In the genomic region with DNA sequence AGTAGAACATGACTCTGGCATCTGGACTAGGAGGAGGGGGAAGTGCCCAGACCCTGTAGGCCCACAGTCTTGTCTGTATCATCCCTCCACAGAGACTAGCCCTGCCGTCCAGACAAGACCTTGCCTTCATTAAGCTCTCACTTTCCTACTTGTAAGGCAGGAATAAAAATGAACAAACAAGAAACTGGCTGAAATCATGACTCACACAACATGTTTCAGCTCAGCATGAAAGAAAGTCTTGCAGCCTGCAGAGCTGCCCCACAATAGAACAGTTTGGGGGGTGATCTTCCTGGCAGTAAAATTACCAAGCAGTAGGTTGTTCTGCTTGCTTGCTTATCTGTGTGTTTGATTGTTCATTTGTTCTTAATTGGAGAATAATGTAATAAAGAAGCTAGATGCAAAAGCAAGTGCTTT, we compare ENCODE assay signal across 16 mouse cellular contexts.
DNase-seq lines count a peak whose midpoint lies in the region; ATAC-seq and TF ChIP-seq lines count a peak whose summit lies in the region.
"Had no signal": no experiment of that assay in that cellular context is flagged by ENCODE, and none has a peak within 500 bp of the region (broad histone marks: within the 10 kb centered on the region; RNA-seq: fewer than 3 reads in every experiment).

No protein-coding gene starts in this region.

- H3K9me3 ChIP-seq in neural tube, embryonic 15.5 days (replicated peaks): no peaks in the 10 kb centered on the region
- no peaks in the 10 kb centered on the region for H3K9me3 ChIP-seq in hindbrain, embryonic 13.5 days
- H3K9me3 ChIP-seq in midbrain, postnatal 0 days (ENCODE audit: low read length): no peaks in the 10 kb centered on the region
- H3K9me3 ChIP-seq: liver, embryonic 15.5 days; megakaryocyte, embryonic 14.5 days had no signal

- WGBS in neural tube, embryonic 15.5 days: 47% methylated on average over 1 of the region's 1 CpGs
- 60% methylated on average over 1 of the region's 1 CpGs for WGBS in hindbrain, embryonic 13.5 days
- 67% methylated on average over 1 of the region's 1 CpGs for WGBS in midbrain, postnatal 0 days

- H3K4me2 ChIP-seq in neural tube, embryonic 15.5 days: no peak overlapping the region
- no peak overlapping the region for H3K4me2 ChIP-seq in hindbrain, embryonic 13.5 days
- H3K4me2 ChIP-seq in midbrain, postnatal 0 days (ENCODE audit: low read depth, low read length, poor library complexity, severe bottlenecking): no peak overlapping the region
- H3K4me2 ChIP-seq: heart, embryonic 11.5 days; liver, embryonic 15.5 days had no signal

- DNase-seq in cerebellum, adult 8-10 months: peak; percentile 7
- DNase-seq in cerebellum, postnatal 25 days: no peak
- DNase-seq in left cerebral cortex, adult 18-20 months (ENCODE audit: low spot score in 2 of 2): peak; percentile 39 to 53
- DNase-seq in left cerebral cortex, postnatal 10 days (ENCODE audit: extremely low spot score in 1 of 2, low spot score in 2 of 2): no peak
- no peak for DNase-seq in midbrain, postnatal 0 days (ENCODE audit: low spot score)
- DNase-seq: heart, postnatal 4 days; lung, postnatal 10 days; thymus, adult 18-20 months had no signal

- TF ChIP-seq POLR2A in cortical plate, adult 2 months (IDR thresholded peaks at IDR 0.05; ENCODE audit: extremely low read depth, insufficient read depth, low read length): no peak

- H3K27ac ChIP-seq in cortical plate, adult 2 months (ENCODE audit: insufficient read depth, low read length): 0 out of 2 replicates have a peak overlapping the region, but pooled peaks have one; percentile 32
- peak overlapping the region; percentile 47; the same call in 1 of the 2 replicates for H3K27ac ChIP-seq in neural tube, embryonic 15.5 days (replicated peaks)
- H3K27ac ChIP-seq in hindbrain, embryonic 13.5 days: no peak overlapping the region
- H3K27ac ChIP-seq in midbrain, postnatal 0 days (ENCODE audit: low read depth, low read length): no peak overlapping the region
- H3K27ac ChIP-seq: liver, embryonic 15.5 days had no signal

- no peak for ATAC-seq in neural tube, embryonic 15.5 days (ENCODE audit: low FRiP score)
- ATAC-seq in hindbrain, embryonic 13.5 days (ENCODE audit: low FRiP score): no peak
- ATAC-seq in midbrain, postnatal 0 days (ENCODE audit: low FRiP score): no peak
- ATAC-seq: forebrain, embryonic 14.5 days; inflammation-experienced regulatory T-cells, adult 6 months had no signal

- H3K4me3 ChIP-seq in cortical plate, adult 2 months (ENCODE audit: insufficient read depth, low read length): no peak overlapping the region
- H3K4me3 ChIP-seq in neural tube, embryonic 15.5 days (replicated peaks): no peak overlapping the region
- H3K4me3 ChIP-seq in hindbrain, embryonic 13.5 days: no peak overlapping the region
- no peak overlapping the region for H3K4me3 ChIP-seq in midbrain, postnatal 0 days (ENCODE audit: low read depth, low read length)
- H3K4me3 ChIP-seq: liver, embryonic 15.5 days; megakaryocyte, embryonic 14.5 days had no signal

- H3K27me3 ChIP-seq in neural tube, embryonic 15.5 days (replicated peaks): no peaks in the 10 kb centered on the region
- H3K27me3 ChIP-seq in hindbrain, embryonic 13.5 days: peaks cover 47% of the 10 kb centered on the region
- peaks cover 1% of the 10 kb centered on the region; the same call in 1 of the 2 replicates for H3K27me3 ChIP-seq in midbrain, postnatal 0 days (ENCODE audit: insufficient read depth, low read length)
- H3K27me3 ChIP-seq: liver, embryonic 15.5 days; megakaryocyte, embryonic 14.5 days had no signal

- H3K9ac ChIP-seq in neural tube, embryonic 15.5 days (replicated peaks): no peak overlapping the region
- no peak overlapping the region for H3K9ac ChIP-seq in hindbrain, embryonic 13.5 days
- H3K9ac ChIP-seq in midbrain, postnatal 0 days (replicated peaks; ENCODE audit: low read length, poor library complexity, severe bottlenecking): no peak overlapping the region
- H3K9ac ChIP-seq: liver, embryonic 15.5 days had no signal

- TF ChIP-seq CTCF in cortical plate, adult 2 months (IDR thresholded peaks at IDR 0.05; ENCODE audit: extremely low read depth, insufficient read depth, low read length): no peak
- TF ChIP-seq CTCF in midbrain, postnatal 0 days (IDR thresholded peaks at IDR 0.05): no peak

- intact Hi-C loops in left cerebral cortex, postnatal 10 days (cut with DNase I): no loop called here

- H3K36me3 ChIP-seq in neural tube, embryonic 15.5 days: no peaks in the 10 kb centered on the region
- H3K36me3 ChIP-seq in hindbrain, embryonic 13.5 days: peaks cover 7% of the 10 kb centered on the region
- peaks cover 4% of the 10 kb centered on the region; the same call in 1 of the 2 replicates for H3K36me3 ChIP-seq in midbrain, postnatal 0 days (ENCODE audit: insufficient read depth, low read length)
- H3K36me3 ChIP-seq: liver, embryonic 15.5 days had no signal

- H3K4me1 ChIP-seq in cortical plate, adult 2 months (ENCODE audit: control insufficient read depth, insufficient read depth, low read length): peaks cover 12% of the 10 kb centered on the region
- no peaks in the 10 kb centered on the region; the same call in none of the 2 replicates for H3K4me1 ChIP-seq in neural tube, embryonic 15.5 days
- H3K4me1 ChIP-seq in hindbrain, embryonic 13.5 days (replicated peaks): peaks cover 12% of the 10 kb centered on the region; the same call in 1 of the 2 replicates
- no peaks in the 10 kb centered on the region for H3K4me1 ChIP-seq in midbrain, postnatal 0 days (ENCODE audit: insufficient read depth, low read length)

Comparison
In these comparisons a context has a peak if more than half of its experiments do, and no peak if none do; other contexts are left out.
1. DNase-seq: peak in cerebellum, adult 8-10 months (single experiment) and left cerebral cortex, adult 18-20 months (2 of 2); none in cerebellum, postnatal 25 days (0 of 2), left cerebral cortex, postnatal 10 days (0 of 2) and midbrain, postnatal 0 days (single experiment).
2. H3K27ac ChIP-seq: peak in cortical plate, adult 2 months (single experiment) and neural tube, embryonic 15.5 days (single experiment); none in hindbrain, embryonic 13.5 days (single experiment) and midbrain, postnatal 0 days (single experiment).